Mouse (Mus musculus) lung, postnatal 10 days (tissue): ENCODE results near the gene Usp3.
A peak's percentile ranks its signal among the peaks of the same experiment; 100 is the strongest.

Experiments used
- DNase-seq: peaks from one replicate; pipeline ENCODE4 v3.0.0; 2021

Gene Usp3

GRCm38 (mm10) chr9:66506011-66506410 lies 86.9 kb downstream of the Usp3 start:
- no peak for DNase-seq

DNA sequence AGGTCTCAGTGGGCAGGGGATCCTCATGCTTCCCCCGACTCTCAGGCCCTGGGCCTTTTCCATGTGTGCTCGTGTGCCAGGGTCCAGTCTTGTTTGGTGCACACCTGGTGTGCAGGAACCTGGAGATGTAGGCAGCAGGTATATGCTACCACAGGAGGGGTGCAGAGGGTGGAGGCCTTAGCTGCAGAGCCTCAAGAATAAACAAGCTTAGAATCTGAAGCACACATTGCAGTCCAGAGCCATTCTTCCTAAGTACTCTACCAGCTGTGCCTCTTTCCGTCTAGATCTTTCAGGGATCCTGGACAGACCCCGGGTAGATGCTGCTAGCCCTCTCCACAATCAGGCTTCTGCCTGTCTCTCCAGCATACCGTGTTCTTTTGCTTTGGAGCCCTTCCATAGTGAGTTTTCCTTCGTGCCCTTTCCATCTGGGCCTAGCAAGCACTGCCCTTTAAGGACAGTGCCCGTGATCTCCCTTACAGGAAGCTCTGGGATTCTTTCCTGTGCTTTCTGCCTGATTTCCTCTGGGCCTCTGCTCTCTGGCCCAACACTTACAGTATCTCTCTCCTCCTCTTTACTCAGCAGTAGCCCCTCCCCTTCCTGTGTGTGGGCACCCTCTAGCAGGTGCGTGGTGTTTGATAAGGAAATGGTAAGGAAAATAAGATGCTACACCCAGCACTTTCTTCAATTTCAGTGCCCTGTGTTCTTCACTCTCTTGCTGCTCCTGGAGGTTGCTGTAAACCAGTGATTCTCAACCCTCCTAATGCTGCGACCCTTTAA lies 87.6 kb downstream of the Usp3 start:
- DNase-seq = peak; percentile 49

DNA sequence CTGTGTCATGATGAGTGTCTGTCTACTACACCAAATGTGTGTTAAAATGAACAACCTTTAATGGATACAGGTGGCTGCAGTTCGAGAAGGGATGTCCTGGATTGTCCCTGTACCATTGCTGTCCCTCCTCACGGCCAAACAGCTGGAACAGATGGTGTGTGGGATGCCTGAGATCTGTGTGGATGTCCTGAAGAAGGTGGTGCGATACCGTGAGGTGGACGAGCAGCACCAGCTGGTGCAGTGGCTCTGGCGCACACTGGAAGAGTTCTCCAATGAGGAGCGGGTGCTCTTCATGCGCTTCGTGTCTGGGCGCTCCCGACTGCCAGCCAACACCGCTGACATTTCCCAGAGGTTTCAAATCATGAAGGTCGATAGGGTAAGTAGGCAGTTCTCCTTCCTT lies 88.4 kb downstream of the Usp3 start:
- no peak for DNase-seq

- no peak for DNase-seq
Measured at GRCm38 (mm10) chr9:66503879-66504411, 89.0 kb downstream of the Usp3 start.

GRCm38 (mm10) chr9:66501248-66501647 lies 91.7 kb downstream of the Usp3 start:
- no peak for DNase-seq

DNA sequence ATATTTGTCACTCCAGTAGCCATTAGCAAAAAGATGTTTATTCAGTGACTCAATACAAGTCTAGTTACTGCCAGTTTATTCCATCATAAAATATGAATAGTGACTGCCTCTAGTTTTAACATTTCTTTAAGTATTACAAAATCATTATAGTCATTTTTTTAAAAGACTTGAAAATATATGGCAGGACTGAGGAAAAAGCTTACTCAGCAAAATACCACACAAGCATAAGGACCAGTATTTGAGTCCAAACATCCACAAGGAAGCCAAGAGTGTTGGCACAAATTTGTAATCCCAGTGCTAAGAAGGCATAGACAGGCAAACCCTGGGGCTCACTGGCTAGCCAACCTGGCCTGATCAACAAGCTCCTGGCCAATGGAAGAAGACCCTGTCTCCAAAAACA lies 99.0 kb downstream of the Usp3 start:
- no peak for DNase-seq

GRCm38 (mm10) chr9:66492361-66492760 lies 100.6 kb downstream of the Usp3 start:
- no peak for DNase-seq

- DNase-seq = no peak
Measured at GRCm38 (mm10) chr9:66488786-66489185, 104.2 kb downstream of the Usp3 start.

GRCm38 (mm10) chr9:66483429-66483828 lies 109.5 kb downstream of the Usp3 start:
- DNase-seq = no peak

DNA sequence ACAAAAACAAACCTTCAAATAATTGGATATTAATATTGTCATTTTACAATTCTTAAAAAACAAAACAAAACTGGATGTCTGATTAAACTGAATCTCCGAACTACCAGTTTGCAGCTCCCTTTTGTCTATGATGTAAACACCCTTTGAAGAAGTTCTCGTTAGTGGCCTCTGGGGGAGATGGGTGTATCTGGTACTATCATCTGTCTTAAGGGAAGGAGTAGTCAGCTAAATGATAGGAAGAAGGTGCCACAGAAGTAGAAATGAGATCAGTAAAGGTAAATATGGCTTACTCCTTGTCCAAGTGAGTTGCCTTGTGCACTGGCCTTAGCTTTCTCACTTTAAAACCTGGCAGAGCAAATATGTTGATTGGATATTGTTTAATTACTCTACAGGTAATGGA lies 115.2 kb downstream of the Usp3 start:
- no peak for DNase-seq

DNA sequence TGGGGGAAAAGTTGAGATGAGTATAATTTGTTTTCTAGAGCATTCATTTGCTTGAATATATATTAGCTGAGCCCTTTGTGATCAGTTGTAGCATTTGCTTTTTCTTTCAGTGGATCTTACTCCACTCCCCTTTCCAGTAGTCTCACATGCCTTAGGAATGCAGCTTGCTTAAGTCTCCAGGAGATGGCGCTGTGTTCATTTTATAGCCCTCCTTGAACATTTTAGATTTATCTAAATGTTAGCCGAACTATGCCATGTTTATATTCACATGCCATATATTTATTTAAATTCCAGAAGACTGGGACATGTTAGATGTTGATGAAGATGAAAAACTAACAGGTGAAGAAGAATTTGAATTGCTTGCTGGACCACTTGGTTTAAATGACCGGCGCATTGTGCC lies 127.9 kb downstream of the Usp3 start:
- DNase-seq = peak; percentile 48
